Mouse (Mus musculus) R1 (cell line): ENCODE data around the gene 1600002K03Rik.
"Not testable (repeated sequence)": the region's sequence is repeated elsewhere in the genome, so short reads cannot be mapped to it uniquely, and the experiment has no call there.

Experiments used
- DNase-seq: peaks from one replicate; pipeline ENCODE4 v3.0.0-alpha.2; 2018; ENCODE audit warnings: low read depth, low spot score

The 1600002K03Rik gene

GRCm38 (mm10) chr10:80166136-80166535 lies 6.6 kb upstream of the 1600002K03Rik start:
- DNase-seq, result not testable (repeated sequence)

DNA sequence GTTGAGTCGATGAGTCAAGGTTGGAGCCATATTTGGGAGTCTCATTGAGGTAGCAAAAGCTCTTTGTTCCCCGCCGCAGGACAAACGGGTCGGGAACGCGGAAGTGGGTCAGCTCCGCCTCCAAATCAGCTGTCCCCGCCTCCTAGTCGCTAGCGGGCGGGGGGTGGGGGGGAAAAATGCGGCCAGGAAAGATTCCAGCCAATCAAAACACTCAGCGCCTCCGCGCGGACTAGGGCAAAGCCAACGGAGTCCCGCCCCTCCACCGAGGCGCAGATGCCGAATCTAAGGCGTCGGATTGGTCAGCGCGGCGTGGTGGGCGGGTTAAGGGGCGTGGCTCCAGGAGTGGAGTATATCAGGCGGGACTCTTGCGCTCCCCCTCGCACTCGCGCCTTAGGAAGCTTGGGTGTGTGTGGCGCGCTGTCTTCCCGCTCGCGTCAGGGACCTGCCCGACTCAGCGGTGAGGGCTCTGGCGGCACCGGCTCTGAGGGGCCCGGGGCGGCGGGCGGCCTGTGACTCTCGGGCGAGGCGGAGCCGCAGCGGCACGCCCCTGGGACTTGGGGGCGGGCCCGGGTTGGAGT lies 5.2 kb upstream of the 1600002K03Rik start:
- peak; percentile 98 for DNase-seq

DNA sequence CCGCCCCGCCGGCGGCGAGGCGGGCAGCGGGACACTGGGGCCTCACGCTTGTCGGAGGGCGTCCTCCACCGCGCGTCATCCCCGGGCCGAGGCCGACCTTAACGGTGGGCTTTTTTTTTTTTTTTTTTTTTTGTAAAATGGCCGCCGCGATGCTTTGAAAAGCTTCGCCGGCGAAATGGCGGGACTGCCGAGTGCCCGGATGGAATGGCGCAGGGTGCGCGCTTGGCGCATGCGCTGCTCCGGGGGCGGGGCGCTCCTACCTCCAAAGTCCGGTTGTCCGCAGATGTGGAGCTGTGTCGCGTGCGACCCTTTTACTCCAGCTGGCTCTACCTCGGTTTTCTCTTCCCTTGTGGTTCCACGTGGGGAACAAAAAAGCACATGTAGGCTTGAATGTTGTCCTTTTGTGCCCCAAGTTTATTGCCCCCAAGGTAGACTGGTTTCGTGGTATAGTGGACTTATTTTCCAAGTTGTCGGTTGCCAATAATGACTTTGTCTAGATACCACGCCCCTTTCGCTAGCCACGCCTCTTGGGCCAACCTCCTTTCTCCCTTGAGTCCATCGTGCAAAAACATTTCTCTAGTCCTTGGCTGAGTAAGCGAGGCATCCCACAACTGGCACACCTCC lies 4.6 kb upstream of the 1600002K03Rik start:
- peak; percentile 95 for DNase-seq

- DNase-seq, result no peak
These were observed 3.7 kb upstream of the 1600002K03Rik start for GRCm38 (mm10) chr10:80169070-80169469.

- no peak for DNase-seq
These were observed 3.1 kb upstream of the 1600002K03Rik start for GRCm38 (mm10) chr10:80169651-80170050.

GRCm38 (mm10) chr10:80170052-80170451 lies 2.7 kb upstream of the 1600002K03Rik start:
- no peak for DNase-seq

GRCm38 (mm10) chr10:80170601-80171021 lies 2.1 kb upstream of the 1600002K03Rik start:
- DNase-seq, result no peak

- no peak for DNase-seq
These were observed 1.5 kb upstream of the 1600002K03Rik start for GRCm38 (mm10) chr10:80171252-80171651.

DNA sequence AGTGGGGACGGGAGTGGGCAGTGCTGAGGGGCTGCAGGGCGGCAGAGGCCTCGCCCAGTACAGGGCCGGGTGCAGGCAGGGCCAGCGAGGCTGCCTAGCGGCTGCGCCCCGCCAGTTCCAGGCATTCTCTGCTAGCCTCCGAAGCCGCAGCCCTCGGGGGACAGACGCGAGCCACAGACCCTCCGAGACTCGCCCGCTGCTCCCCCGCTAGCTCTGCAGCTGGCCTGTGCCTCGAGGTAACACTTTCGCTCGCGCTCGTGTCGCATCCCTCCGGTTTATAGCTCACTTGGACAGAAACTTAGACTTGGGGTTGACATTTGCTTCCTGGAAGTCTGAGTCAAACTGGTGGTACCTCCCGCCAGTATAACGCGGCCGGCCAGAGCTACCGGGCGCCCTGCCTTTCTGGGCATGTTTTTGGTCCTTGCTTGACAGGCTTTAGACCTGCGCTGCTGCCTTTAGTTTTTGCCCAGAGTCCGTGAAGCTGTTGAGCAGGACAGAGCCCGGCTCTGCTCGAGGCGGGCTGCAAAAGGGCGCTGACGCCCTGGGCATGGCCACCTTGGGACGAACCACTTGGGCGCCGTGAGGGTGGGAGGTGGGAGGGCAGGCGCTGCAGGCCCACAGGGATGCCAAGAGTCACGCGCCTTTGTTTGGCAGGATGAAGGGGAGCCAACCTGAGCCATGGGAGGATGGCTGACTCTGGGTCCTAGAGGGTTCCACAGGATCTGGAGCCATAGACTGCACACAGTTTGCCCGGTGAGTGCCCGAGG lies 801 bp upstream of the 1600002K03Rik start:
- no peak for DNase-seq

DNA sequence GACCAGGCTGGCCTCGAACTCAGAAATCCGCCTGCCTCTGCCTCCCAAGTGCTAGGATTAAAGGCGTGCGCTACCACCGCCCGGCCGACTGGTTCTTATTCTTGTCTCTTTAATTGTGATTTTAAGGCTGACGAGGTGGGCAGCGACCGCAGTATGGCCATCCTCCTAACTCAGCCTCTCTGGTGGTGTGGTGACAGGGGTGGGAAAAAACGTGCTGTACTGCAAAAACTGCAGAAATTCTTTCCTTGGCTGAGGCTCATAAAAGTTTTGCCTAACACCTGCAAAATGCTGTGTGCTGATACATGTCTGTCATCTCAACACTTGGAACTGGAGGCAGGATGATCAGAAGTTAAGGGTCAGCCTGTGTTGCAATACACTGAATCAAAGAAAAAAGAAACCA lies 614 bp downstream of the 1600002K03Rik start:
- DNase-seq, result no peak

GRCm38 (mm10) chr10:80173955-80174640 lies 1.4 kb downstream of the 1600002K03Rik start:
- no peak for DNase-seq

DNA sequence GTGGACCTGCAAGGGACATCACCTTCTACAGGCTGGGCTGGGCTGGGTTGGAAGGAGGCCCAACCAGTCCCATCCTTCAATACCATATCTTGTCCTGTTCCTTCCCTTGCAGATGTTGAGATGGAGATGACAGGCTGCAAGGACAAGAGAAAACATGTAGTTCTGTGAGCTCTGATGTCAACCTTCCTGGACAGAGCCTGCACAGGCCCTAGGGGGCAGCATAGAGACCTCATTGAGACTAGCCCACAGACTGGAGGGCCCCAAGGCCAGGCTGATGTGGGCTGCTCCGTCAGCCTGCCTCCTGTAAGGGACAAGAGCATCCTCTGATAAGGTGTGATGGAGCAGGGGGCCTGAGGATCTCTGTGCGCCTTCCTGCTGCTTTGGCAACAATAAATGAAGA lies 2.0 kb downstream of the 1600002K03Rik start:
- DNase-seq, result peak; percentile 78

- DNase-seq, result peak; percentile 67
These were observed 3.0 kb downstream of the 1600002K03Rik start for GRCm38 (mm10) chr10:80175536-80176269.

DNA sequence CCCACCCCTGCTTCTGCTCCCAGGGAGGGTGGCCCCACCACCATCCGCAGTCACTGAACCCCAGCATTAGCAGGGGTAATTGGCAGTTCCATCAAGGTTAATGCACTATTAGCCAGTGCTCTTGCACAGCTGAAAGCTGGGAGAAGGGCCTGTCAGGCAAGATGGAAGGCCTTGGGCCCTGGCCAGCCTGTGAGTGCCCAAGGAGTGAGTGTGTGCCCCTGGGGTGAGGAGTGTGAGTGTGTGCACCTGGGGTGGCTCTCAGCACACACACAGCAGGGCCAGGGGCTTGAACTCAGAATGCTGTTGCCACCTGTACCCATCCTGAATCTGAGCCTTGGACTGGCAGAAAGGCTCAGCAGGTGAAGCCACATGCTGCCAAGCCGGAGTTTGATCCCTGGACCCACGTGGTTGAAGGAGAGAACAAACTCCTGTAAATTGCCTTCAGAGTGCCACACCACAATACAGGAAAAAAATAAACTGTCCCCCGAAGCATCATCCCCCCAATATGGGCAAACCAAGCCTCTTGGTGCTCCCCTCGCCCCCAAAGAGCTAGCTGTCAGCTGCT lies 3.6 kb downstream of the 1600002K03Rik start:
- DNase-seq, result no peak

- DNase-seq, result no peak
These were observed 4.9 kb downstream of the 1600002K03Rik start for GRCm38 (mm10) chr10:80177441-80178279.

DNA sequence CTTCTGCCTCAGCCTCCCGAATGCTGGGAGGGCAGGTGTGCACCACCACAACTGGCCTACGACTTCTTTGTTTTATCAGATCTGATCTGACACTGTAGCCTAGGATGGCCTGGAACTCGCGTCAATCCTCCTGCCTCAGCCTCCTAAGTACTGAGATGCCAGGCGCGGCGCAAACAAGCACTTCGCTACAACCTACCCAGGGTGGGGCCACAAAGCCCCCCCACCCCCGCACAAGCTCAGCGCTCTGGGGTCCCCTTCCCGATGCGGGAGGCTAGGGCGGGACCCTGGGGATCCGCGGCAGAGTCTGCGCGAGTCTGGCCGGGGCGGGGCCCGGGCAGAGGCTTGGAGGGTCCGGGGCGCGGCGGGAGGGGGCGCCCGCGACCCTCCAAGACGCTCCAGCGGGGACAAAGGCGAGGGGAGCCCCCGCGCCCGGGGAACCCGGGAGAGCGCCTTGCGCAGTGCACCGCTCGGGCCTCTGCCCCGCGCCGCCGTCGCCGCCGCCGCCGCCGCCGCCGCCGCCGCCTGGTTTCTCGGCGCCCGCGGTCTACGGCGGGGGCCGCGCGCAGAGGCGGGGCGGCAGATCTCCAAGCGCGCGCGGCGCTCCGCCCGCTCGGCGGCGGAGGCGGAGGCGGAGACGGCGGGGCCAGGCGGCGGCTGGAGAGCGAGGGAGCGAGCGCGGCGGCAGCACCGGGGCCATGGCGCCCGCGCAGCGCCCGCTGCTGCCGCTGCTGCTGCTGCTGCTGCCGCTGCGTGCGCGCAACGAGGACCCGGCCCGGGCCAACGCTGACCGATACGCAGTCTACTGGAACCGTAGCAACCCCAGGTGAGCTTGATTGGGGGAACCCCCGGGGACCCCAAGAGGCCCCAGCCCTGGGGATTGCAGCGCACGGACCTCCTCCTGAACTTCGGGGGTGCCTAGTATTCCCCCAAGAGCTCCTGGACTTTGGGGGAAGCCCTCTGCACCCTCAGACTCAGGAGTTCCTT lies 6.6 kb downstream of the 1600002K03Rik start, which contains the start of gene Efna2:
Gene Efna2, plus strand, starts transcription at position 415 of the 984 bp plus-strand sequence.
- DNase-seq, result peak; percentile 65

DNA sequence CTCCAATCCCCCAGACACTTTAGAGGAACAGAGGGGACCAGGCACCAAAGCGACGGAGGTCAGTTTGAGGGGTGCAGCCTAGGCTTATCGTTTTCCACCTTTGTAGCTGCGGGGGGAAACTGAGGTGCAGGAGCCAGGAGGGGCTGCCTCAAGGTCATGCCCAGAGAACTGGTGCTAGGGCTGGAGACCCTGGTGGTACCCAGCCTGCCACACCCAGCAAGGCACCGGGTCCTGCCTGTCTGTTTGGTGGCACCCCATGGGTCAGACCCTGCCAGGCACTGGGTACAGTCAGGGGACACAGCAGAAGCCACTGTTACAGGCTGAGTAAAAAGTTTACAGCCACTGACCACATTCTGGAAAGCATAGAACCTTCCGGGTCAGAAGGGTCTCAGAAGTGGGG lies 7.5 kb downstream of the 1600002K03Rik start:
- DNase-seq, result no peak

DNA sequence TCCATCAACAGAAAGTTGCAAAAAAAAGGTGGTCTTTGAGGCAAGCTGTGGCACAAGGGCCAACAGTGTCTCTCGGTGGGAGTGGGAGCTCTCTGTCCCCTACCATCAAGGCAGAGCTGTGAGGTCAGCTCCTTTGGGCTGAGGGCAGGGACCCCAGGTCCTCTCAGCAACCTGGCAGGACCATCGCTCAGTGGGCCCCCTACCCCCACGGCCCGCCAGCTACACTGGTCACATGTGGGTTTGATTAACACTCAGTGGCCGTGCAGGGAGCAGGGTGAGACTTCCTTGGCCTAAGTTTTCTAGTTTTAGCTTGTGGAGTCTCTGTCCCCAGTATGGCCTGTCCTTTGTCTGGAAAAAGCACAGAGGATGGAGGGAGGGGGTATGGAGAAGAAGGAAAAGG lies 8.1 kb downstream of the 1600002K03Rik start:
- DNase-seq, result no peak

DNA sequence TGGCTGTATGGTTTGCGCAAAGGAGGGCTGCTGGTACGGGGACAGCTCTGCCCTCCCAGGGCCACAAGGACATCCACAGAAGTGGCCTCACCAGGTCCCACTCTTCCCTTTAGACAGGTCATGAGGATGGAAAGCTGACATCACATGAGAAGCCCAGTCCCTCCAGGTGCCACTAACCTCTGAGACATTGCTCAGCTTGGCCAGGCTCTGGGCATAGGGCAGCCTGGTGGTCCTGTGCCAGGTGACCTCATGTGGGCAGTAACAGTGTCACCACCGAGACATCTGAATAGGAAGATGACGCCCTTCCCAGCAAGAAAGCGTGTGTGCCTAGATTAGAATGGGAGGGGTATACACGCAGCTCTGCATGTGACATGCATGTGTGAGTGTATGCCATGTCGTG lies 9.8 kb downstream of the 1600002K03Rik start:
- no peak for DNase-seq
